Mouse (Mus musculus) embryo, embryonic 10.5 days (tissue): ENCODE data around the gene Krtcap2.
"Not testable (repeated sequence)": the region's sequence is repeated elsewhere in the genome, so short reads cannot be mapped to it uniquely, and the experiment has no call there.

Experiments used
- DNase-seq: peaks from one replicate; pipeline ENCODE4 v3.0.0-alpha.2; 2015; ENCODE audit warnings: low spot score

The Krtcap2 gene

GRCm38 (mm10) chr3:89245688-89246171 is at the start of gene Krtcap2:
Gene Krtcap2, plus strand, starts transcription at chr3:89245966.
- DNase-seq: peak; percentile 52

- DNase-seq: peak; percentile 97
Measured at GRCm38 (mm10) chr3:89195979-89196877, 49.5 kb upstream of the Krtcap2 start.

GRCm38 (mm10) chr3:89199839-89200238 is 45.9 kb upstream of the Krtcap2 start:
- DNase-seq: no peak

- peak; percentile 97 for DNase-seq
Measured at GRCm38 (mm10) chr3:89202253-89203141, 43.3 kb upstream of the Krtcap2 start, which contains the start of gene Gba. Gene Gba, plus strand, starts transcription at chr3:89202928.

- DNase-seq: no peak
Measured at GRCm38 (mm10) chr3:89203142-89203514, 42.6 kb upstream of the Krtcap2 start.

GRCm38 (mm10) chr3:89206079-89206478 is 39.7 kb upstream of the Krtcap2 start:
- DNase-seq: no peak

GRCm38 (mm10) chr3:89206695-89207094 is 39.1 kb upstream of the Krtcap2 start:
- DNase-seq: no peak

GRCm38 (mm10) chr3:89208075-89208657 is 37.6 kb upstream of the Krtcap2 start:
- DNase-seq: no peak

- no peak for DNase-seq
Measured at GRCm38 (mm10) chr3:89208736-89209135, 37.0 kb upstream of the Krtcap2 start.

GRCm38 (mm10) chr3:89209731-89210130 is 36.0 kb upstream of the Krtcap2 start:
- no peak for DNase-seq

GRCm38 (mm10) chr3:89210162-89210561 is 35.6 kb upstream of the Krtcap2 start:
- no peak for DNase-seq

GRCm38 (mm10) chr3:89210731-89211130 is 35.0 kb upstream of the Krtcap2 start:
- DNase-seq: no peak

GRCm38 (mm10) chr3:89213803-89214530 is 31.8 kb upstream of the Krtcap2 start:
- peak; percentile 98 for DNase-seq

- DNase-seq: peak; percentile 76
Measured at GRCm38 (mm10) chr3:89214681-89215411, 30.9 kb upstream of the Krtcap2 start, which contains the start of gene Thbs3. Gene Thbs3, plus strand, starts transcription at chr3:89215180.

GRCm38 (mm10) chr3:89215853-89216252 is 29.9 kb upstream of the Krtcap2 start:
- peak; percentile 97 for DNase-seq

- DNase-seq: not testable (repeated sequence)
Measured at GRCm38 (mm10) chr3:89216407-89216806, 29.4 kb upstream of the Krtcap2 start.

GRCm38 (mm10) chr3:89218271-89218670 is 27.5 kb upstream of the Krtcap2 start:
- DNase-seq: no peak

GRCm38 (mm10) chr3:89219546-89219945 is 26.2 kb upstream of the Krtcap2 start:
- no peak for DNase-seq

GRCm38 (mm10) chr3:89221167-89221566 is 24.6 kb upstream of the Krtcap2 start:
- no peak for DNase-seq

GRCm38 (mm10) chr3:89224796-89225195 is 21.0 kb upstream of the Krtcap2 start:
- DNase-seq: no peak
